Mouse (Mus musculus): ENCODE data around the gene Serpina1b.
"Not testable (repeated sequence)": the region's sequence is repeated elsewhere in the genome, so short reads cannot be mapped to it uniquely, and the experiment has no call there.

Serpina1b gene

DNA sequence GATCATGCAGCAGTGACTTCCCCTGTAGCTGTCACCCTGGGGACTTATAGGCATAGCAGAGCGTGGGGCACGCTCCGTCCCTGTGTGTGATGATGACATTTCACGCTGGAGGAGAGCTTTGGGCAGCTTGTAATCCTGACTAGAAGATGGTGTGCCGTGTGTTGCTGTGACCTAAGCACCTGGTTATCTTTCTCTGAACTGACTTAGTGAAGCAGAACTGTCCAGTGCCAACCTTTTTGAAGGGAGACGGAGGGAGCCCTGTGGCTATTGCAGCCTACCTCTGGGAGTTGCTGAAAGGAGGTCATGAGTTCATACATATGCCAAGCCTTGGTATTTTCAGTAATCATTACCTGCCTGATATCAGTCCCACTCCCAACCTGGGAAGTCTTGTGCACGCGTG lies 134.7 kb downstream of the Serpina1b start, which contains the start of gene Serpina1f:
Gene Serpina1f (minus strand): TSS at position 101 of the 400 bp plus-strand sequence.
- DNase-seq: no peak

- peak; percentile 17 for DNase-seq
Observed at GRCm38 (mm10) chr12:103688221-103688814, 141.9 kb downstream of the Serpina1b start.

- DNase-seq: peak; percentile 19
Observed at GRCm38 (mm10) chr12:103687021-103687420, 143.2 kb downstream of the Serpina1b start.

- no peak for DNase-seq
Observed at GRCm38 (mm10) chr12:103686050-103686449, 144.1 kb downstream of the Serpina1b start.

DNA sequence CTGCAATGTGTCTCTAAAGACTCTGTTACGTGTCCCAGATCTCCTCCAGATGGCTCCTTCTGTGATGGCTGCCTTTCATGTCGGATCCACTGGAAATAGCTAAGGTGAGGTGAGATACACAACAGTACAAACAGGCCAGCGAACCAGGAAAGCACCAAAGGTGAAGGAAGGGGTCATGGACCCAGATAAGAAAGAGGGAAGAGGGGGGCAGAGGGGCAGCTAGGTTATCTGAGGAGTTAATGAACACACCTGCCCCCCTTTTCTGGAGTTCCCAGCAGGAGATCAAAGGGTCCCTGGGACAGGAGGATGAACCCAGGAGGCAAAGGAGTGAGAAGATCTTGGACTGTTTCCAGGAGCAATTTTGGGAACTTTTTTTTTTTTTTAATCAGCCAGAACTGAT lies 144.8 kb downstream of the Serpina1b start:
- no peak for DNase-seq

DNA sequence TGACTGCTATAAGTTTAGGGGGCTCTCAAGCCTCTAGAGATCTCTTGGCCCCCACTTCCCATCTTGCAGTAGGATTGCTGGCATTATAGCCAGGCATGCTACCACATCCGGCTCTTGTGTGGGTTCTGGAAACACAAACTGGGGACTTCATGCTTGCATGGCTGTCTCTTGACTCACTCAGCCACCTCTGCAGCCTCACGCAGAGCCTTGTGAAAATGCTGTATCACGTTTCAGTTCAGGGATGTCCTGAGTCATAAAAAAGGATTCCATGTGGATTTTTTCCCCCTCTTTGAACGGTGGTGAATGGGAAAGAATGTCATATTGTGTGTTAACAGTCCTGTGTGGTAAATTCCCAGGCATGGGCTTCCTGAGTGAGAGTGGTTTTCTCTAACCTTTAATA lies 146.4 kb downstream of the Serpina1b start:
- peak; percentile 6 for DNase-seq

DNA sequence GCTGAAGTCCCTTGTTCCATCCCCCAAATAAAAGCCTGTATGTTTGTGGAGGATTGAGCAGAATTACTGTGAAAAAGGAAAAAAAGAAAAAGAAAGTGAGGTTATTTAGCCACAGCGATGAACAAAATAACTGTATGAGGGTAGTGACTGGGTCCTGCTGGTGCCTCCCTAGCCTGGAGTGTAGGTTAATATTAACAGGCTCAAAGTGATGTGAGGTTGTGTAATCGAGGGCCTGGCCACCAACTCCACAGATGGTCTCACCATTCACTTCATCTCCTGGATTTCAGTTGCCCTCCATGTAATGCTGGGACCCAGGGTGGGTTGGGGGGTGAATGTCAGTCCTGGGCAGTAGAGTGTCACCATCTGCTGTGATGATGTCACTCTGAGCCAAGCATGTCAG lies 148.4 kb downstream of the Serpina1b start:
- no peak for DNase-seq

DNA sequence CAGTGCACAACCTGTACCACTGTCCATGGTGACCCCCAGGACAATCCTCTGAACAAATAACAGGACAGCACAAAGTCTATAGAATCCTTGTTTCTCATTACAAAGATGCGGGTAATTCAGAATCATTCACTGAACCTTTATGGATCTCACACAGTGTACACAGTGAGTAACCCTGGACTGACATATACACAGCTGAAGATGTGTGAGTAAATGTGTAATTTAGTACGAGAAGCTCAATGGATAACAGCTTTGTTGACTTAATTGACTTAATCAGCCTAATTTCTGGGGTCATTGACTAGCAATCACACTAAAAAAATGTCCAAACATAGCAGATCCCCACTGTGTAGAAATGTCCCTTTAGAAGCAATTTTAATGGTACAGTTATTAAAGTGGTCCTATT lies 149.0 kb downstream of the Serpina1b start:
- DNase-seq: no peak

GRCm38 (mm10) chr12:103679853-103680252 lies 150.3 kb downstream of the Serpina1b start:
- DNase-seq: not testable (repeated sequence)

Measured in embryo, embryonic 11 days (tissue).